Comparison of ENCODE assay signal across 14 mouse cellular contexts in genomic region chr9:56870778-56871177, GRCm38 (mm10). TPM values are rescaled to one million over a fixed set of nuclear protein-coding genes. Genes with fewer than 3 reads are reported as not detected.
A peak's percentile ranks its signal among the peaks of the same experiment; 100 is the strongest.
DNase-seq lines count a peak whose midpoint lies in the region; TF ChIP-seq lines count a peak whose summit lies in the region.
"Had no signal": no experiment of that assay in that cellular context is flagged by ENCODE, and none has a peak within 500 bp of the region (broad histone marks: within the 10 kb centered on the region; RNA-seq: fewer than 3 reads in every experiment).

No protein-coding gene starts in this region.

- peak overlapping the region; percentile 63 for H3K27ac ChIP-seq in heart, adult 2 months
- no peak overlapping the region for H3K27ac ChIP-seq in kidney, adult 2 months (ENCODE audit: insufficient read depth, low read depth, low read length)

- TF ChIP-seq POLR2A in heart, adult 2 months (IDR thresholded peaks at IDR 0.05; ENCODE audit: insufficient read depth, low read depth, low read length): no peak
- no peak for TF ChIP-seq POLR2A in kidney, adult 2 months (IDR thresholded peaks at IDR 0.05; ENCODE audit: low read depth, low read length)
- TF ChIP-seq POLR2A in myocyte (IDR thresholded peaks at IDR 0.05; ENCODE audit: insufficient read length, low read depth): peak; percentile 58

- H3K4me1 ChIP-seq in heart, adult 2 months (ENCODE audit: control insufficient read depth, insufficient read depth, low read length): peaks cover 11% of the 10 kb centered on the region
- peaks cover 20% of the 10 kb centered on the region for H3K4me1 ChIP-seq in kidney, adult 2 months (ENCODE audit: control insufficient read depth, insufficient read depth, low read length)

- no peak for DNase-seq in heart, adult 2 months
- no peak for DNase-seq in heart, postnatal 10 days
- peak; percentile 34 to 55 for DNase-seq in kidney, postnatal 4 days
- DNase-seq in kidney, adult 2 months: no peak
- DNase-seq in NIH3T3 (ENCODE audit: low read depth): peak; percentile 76
- no peak for DNase-seq in right cerebral cortex, adult 18-20 months
- no peak for DNase-seq in ovary, adult 18-20 months (ENCODE audit: low spot score)
- DNase-seq: cerebellum, adult 11-12 months; left cerebral cortex, postnatal 4 days; retina, postnatal 1 day had no signal

- intact Hi-C loops in heart, adult 2 months (cut with DNase I): no loop called here
- intact Hi-C loops in heart, postnatal 10 days (cut with DNase I): no loop called here

- H3K4me3 ChIP-seq in heart, adult 2 months: no peak overlapping the region
- no peak overlapping the region for H3K4me3 ChIP-seq in kidney, adult 2 months (ENCODE audit: insufficient read depth, low read depth, low read length)
- no peak overlapping the region for H3K4me3 ChIP-seq in myocyte

- H3K9ac ChIP-seq in heart, adult 2 months (ENCODE audit: low read depth, low read length): peak overlapping the region; percentile 25; the same call in 1 of the 2 replicates

- H3K79me2 ChIP-seq in heart, adult 2 months (replicated peaks; ENCODE audit: control insufficient read depth, insufficient read depth, low read length): no peaks in the 10 kb centered on the region
- H3K79me2 ChIP-seq in myocyte (ENCODE audit: control insufficient read depth, insufficient read depth): peaks cover 62% of the 10 kb centered on the region

- no peaks in the 10 kb centered on the region for H3K27me3 ChIP-seq in heart, adult 2 months (ENCODE audit: control insufficient read depth, insufficient read depth, low read length)
- H3K27me3 ChIP-seq in kidney, adult 2 months (replicated peaks; ENCODE audit: control insufficient read depth, insufficient read depth, low read length): no peaks in the 10 kb centered on the region
- H3K27me3 ChIP-seq in myocyte (ENCODE audit: control insufficient read depth, insufficient read depth, insufficient read length): no peaks in the 10 kb centered on the region

- WGBS in heart, adult 2 months: 24% methylated on average over 10 of the region's 10 CpGs
- WGBS in kidney, adult 2 months: 50% methylated on average over 10 of the region's 10 CpGs

- no peak overlapping the region for H3ac ChIP-seq in myocyte (ENCODE audit: control insufficient read depth, insufficient read length)

- TF ChIP-seq CTCF in heart, adult 2 months (IDR thresholded peaks at IDR 0.05): no peak
- TF ChIP-seq CTCF in kidney, adult 2 months (conservative IDR thresholded peaks at IDR 0.05; ENCODE audit: insufficient read depth, insufficient read length, low read depth, low read length): no peak

- H3K4me2 ChIP-seq in myocyte (ENCODE audit: low read depth): peak overlapping the region; percentile 76

- no peaks in the 10 kb centered on the region for H3K36me3 ChIP-seq in heart, adult 2 months (ENCODE audit: control insufficient read depth, insufficient read depth, low read length)
- H3K36me3 ChIP-seq in kidney, adult 2 months (ENCODE audit: control insufficient read depth, insufficient read depth, low read length): no peaks in the 10 kb centered on the region
- peaks cover 5% of the 10 kb centered on the region for H3K36me3 ChIP-seq in myocyte (ENCODE audit: control insufficient read depth, insufficient read depth)

- TF ChIP-seq EP300 in heart, adult 2 months (IDR thresholded peaks at IDR 0.05; ENCODE audit: insufficient read depth, low read depth, low read length): no peak

TF ChIP-seq in myocyte, 11 proteins besides CTCF, POLR2A, EP300 and RAD21:
- TF ChIP-seq MYOG (IDR thresholded peaks at IDR 0.05; ENCODE audit: control insufficient read depth in 1 of 3, insufficient read depth in 1 of 3, insufficient read length in 2 of 3, low read depth in 2 of 3) (peak in 1 of 3 experiments; percentile 44), MAX (IDR thresholded peaks at IDR 0.05; ENCODE audit: low read depth) (no peak), TCF12 (IDR thresholded peaks at IDR 0.05; ENCODE audit: insufficient read depth, poor library complexity, severe bottlenecking) (no peak), REST (IDR thresholded peaks at IDR 0.05; ENCODE audit: insufficient read depth, insufficient read length) (no peak), TCF3 (IDR thresholded peaks at IDR 0.05; ENCODE audit: insufficient read length, low read depth) (no peak), POLR2AphosphoS2 (IDR thresholded peaks at IDR 0.05; ENCODE audit: insufficient read length, low read depth) (peak; percentile 56), CEBPB (IDR thresholded peaks at IDR 0.05; ENCODE audit: insufficient read depth, poor library complexity, severe bottlenecking) (0 out of 2 replicates have a peak, but pooled peaks have one; percentile 42), SRF (IDR thresholded peaks at IDR 0.05; ENCODE audit: control insufficient read depth, insufficient read length, low read depth) (no peak), E2F4 (IDR thresholded peaks at IDR 0.05; ENCODE audit: insufficient read depth) (no peak), USF1 (IDR thresholded peaks at IDR 0.05; ENCODE audit: low read depth) (no peak), MYOD1 (IDR thresholded peaks at IDR 0.05; ENCODE audit: control insufficient read depth in 1 of 3, insufficient read length in 2 of 3, low read depth in 2 of 3) (peak in 1 of 3 experiments; percentile 62)

RNA-seq across cellular contexts. Expression of gene Cspg4, which starts 5.9 kb away (rescaled TPM):
- total RNA-seq in heart, adult 2 months (2021): 10 to 100 TPM; 12.7 to 13.7 TPM
- polyA plus RNA-seq in heart, adult 2 months (2012; rRNA removed): 15.7 and 17.1 TPM in 2 replicates
- 10 to 100 TPM; 42.6 to 43.4 TPM for total RNA-seq in heart, postnatal 10 days (2021)
- 14.5 and 20.5 TPM in 2 replicates for polyA plus RNA-seq in kidney, adult 2 months (2012; rRNA removed)
- 58.3 TPM for polyA plus RNA-seq in myocyte (2012; fragmentation: generic; extraction: Trizol)
- total RNA-seq: hematopoietic stem cell, adult 5-6 weeks had no signal

RNA-seq across cellular contexts. Expression of gene Odf3l1, which starts 6.3 kb away (rescaled TPM):
- total RNA-seq in heart, adult 2 months (2021): not detected
- polyA plus RNA-seq in heart, adult 2 months (2012; rRNA removed): 1.5 and 1.6 TPM in 2 replicates
- total RNA-seq in heart, postnatal 10 days (2021): under 1 TPM in 1 of 2 experiments, not detected in 1; 0.32 TPM
- 1.8 and 2.0 TPM in 2 replicates for polyA plus RNA-seq in kidney, adult 2 months (2012; rRNA removed)
- polyA plus RNA-seq in myocyte (2012; fragmentation: generic; extraction: Trizol): 0.85 TPM
- total RNA-seq: hematopoietic stem cell, adult 5-6 weeks; left cerebral cortex, postnatal 4 days had no signal
- polyA plus RNA-seq: embryonic facial prominence, embryonic 11.5 days; forebrain, embryonic 16.5 days had no signal

RNA-seq across cellular contexts. Expression of gene Snx33, which starts 57.4 kb away (rescaled TPM):
- 10 to 100 TPM in 1 of 2 experiments, 1 to 10 TPM in 1; 6.7 to 10.0 TPM for total RNA-seq in heart, adult 2 months (2021)
- 7.8 and 8.8 TPM in 2 replicates for polyA plus RNA-seq in heart, adult 2 months (2012; rRNA removed)
- total RNA-seq in heart, postnatal 10 days (2021): 10 to 100 TPM; 11.5 to 13.1 TPM
- polyA plus RNA-seq in kidney, adult 2 months (2012; rRNA removed): 11.8 and 12.0 TPM in 2 replicates
- polyA plus RNA-seq in myocyte (2012; fragmentation: generic; extraction: Trizol): 9.4 TPM

Comparison
In these comparisons a context has a peak if more than half of its experiments do, and no peak if none do; other contexts are left out.
1. DNase-seq: peak in kidney, postnatal 4 days (2 of 2) and NIH3T3 (single experiment); none in heart, adult 2 months (0 of 2), heart, postnatal 10 days (0 of 2), kidney, adult 2 months (single experiment), right cerebral cortex, adult 18-20 months (single experiment) and ovary, adult 18-20 months (single experiment).